Mouse (Mus musculus): Measurements from ENCODE around the gene Adnp. TPM values are rescaled to one million over a fixed set of nuclear protein-coding genes. Genes with fewer than 3 reads are reported as not detected.

The Adnp gene
- polyA plus RNA-seq, 1 experiment from 2014 or later: 3.4 TPM

DNA sequence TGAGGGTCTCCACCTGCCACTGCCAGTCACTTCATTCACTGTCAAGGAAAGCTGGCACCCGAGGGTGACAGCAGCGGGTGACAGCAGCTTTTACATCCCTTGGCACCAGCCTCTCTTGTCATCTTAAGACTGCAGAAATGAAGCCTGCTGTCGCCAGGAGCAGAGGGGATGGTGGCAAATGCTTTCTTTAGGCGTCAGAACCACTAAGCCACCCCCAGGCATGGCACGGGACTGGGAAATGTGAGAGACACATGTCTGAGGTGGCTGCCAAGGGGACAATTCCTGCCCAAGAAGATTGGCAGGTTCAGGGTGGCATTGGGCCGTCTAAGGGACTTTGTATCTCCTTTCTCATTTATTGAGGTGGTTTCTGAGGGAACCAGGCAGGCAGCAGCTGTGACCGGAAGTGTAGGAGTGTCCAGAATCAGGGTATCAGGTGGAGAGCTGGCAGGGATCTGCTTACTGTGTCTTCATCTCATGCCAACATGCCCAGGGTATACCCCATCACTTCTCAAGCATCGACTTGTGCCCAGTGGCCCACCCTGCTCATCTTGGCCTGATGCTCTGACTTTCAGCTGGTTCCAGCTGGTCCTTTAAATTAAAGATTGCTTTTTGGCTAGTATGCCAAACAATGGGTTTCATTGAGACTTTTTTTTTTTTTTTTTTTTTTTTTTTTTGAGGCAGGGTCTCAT, 41.4 kb upstream of the Adnp start:
- Histone ChIP-seq H3K9me3 (ENCODE audit: low read length) (no peaks in the 10 kb centered on the region), H3K4me1 (ENCODE audit: insufficient read depth, low read depth, low read length) (no peaks in the 10 kb centered on the region), H3K4me2 (replicated peaks; ENCODE audit: low read depth, low read length) (no peak overlapping the region), H3K36me3 (ENCODE audit: insufficient read depth, low read length) (no peaks in the 10 kb centered on the region), H3K4me3 (ENCODE audit: low read depth, low read length) (no peak overlapping the region), H3K27me3 (replicated peaks; ENCODE audit: insufficient read depth, low read length) (no peaks in the 10 kb centered on the region), H3K9ac (replicated peaks; ENCODE audit: low read depth) (no peak overlapping the region), H3K27ac (ENCODE audit: low read length) (no peak overlapping the region)
- WGBS: 65% methylated on average over 8 of the region's 8 CpGs
- ATAC-seq: no peak
- no peak for TF ChIP-seq EP300 (IDR thresholded peaks at IDR 0.05)
- no peak for TF ChIP-seq CTCF (IDR thresholded peaks at IDR 0.05)
- DNase-seq (ENCODE audit: low spot score): no peak

- no peak for DNase-seq (ENCODE audit: low spot score)
- Histone ChIP-seq H3K9me3 (ENCODE audit: low read length) (no peaks in the 10 kb centered on the region), H3K27me3 (replicated peaks; ENCODE audit: insufficient read depth, low read length) (no peaks in the 10 kb centered on the region), H3K4me1 (ENCODE audit: insufficient read depth, low read depth, low read length) (no peaks in the 10 kb centered on the region), H3K9ac (replicated peaks; ENCODE audit: low read depth) (no peak overlapping the region), H3K4me2 (replicated peaks; ENCODE audit: low read depth, low read length) (no peak overlapping the region), H3K27ac (ENCODE audit: low read length) (no peak overlapping the region), H3K4me3 (ENCODE audit: low read depth, low read length) (no peak overlapping the region), H3K36me3 (ENCODE audit: insufficient read depth, low read length) (no peaks in the 10 kb centered on the region)
- 36% methylated on average over 8 of the region's 8 CpGs for WGBS
- ATAC-seq: no peak
- TF ChIP-seq CTCF (IDR thresholded peaks at IDR 0.05) (no peak), EP300 (IDR thresholded peaks at IDR 0.05) (no peak)
Measured at GRCm38 (mm10) chr2:168245571-168245970, 38.7 kb upstream of the Adnp start.

DNA sequence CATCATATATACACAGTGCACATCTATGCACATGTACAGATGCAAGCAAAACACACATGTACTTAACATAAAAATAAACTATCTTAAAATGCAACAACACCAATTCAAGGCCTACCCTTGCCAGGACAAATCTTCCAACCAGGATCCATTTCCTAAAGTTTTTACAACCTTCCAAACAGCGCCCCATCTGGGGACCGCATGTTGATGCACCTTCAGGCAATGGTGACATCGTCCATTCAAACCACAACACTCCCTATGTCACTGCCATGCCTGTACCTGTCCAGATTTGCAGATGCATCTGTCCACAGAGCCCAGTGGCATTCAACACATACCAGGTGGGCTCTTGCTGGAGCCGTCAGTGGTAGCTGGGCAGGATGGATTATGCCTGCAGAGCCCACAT, 36.4 kb upstream of the Adnp start:
- H3K27ac ChIP-seq (ENCODE audit: low read length): no peak overlapping the region
- DNase-seq (ENCODE audit: low spot score): no peak
- 72% methylated on average over 4 of the region's 4 CpGs for WGBS
- no peak overlapping the region for H3K4me3 ChIP-seq (ENCODE audit: low read depth, low read length)
- H3K27me3 ChIP-seq (replicated peaks; ENCODE audit: insufficient read depth, low read length): no peaks in the 10 kb centered on the region
- H3K36me3 ChIP-seq (ENCODE audit: insufficient read depth, low read length): no peaks in the 10 kb centered on the region
- ATAC-seq: no peak
- H3K9me3 ChIP-seq (ENCODE audit: low read length): no peaks in the 10 kb centered on the region
- H3K4me2 ChIP-seq (replicated peaks; ENCODE audit: low read depth, low read length): no peak overlapping the region
- TF ChIP-seq EP300 (IDR thresholded peaks at IDR 0.05) (no peak), CTCF (IDR thresholded peaks at IDR 0.05) (no peak; the same call in none of the 2 replicates)
- no peaks in the 10 kb centered on the region for H3K4me1 ChIP-seq (ENCODE audit: insufficient read depth, low read depth, low read length)
- H3K9ac ChIP-seq (replicated peaks; ENCODE audit: low read depth): no peak overlapping the region

GRCm38 (mm10) chr2:168242841-168243240, 35.9 kb upstream of the Adnp start:
- Histone ChIP-seq H3K9me3 (ENCODE audit: low read length) (no peaks in the 10 kb centered on the region), H3K27me3 (replicated peaks; ENCODE audit: insufficient read depth, low read length) (no peaks in the 10 kb centered on the region), H3K27ac (ENCODE audit: low read length) (no peak overlapping the region), H3K4me1 (ENCODE audit: insufficient read depth, low read depth, low read length) (no peaks in the 10 kb centered on the region), H3K36me3 (ENCODE audit: insufficient read depth, low read length) (no peaks in the 10 kb centered on the region), H3K4me2 (replicated peaks; ENCODE audit: low read depth, low read length) (no peak overlapping the region), H3K4me3 (ENCODE audit: low read depth, low read length) (no peak overlapping the region), H3K9ac (replicated peaks; ENCODE audit: low read depth) (no peak overlapping the region)
- peak; percentile 35 for ATAC-seq
- TF ChIP-seq EP300 (IDR thresholded peaks at IDR 0.05) (no peak), CTCF (IDR thresholded peaks at IDR 0.05) (no peak)
- DNase-seq (ENCODE audit: low spot score): peak; percentile 30

GRCm38 (mm10) chr2:168238335-168238734, 31.4 kb upstream of the Adnp start:
- TF ChIP-seq CTCF (IDR thresholded peaks at IDR 0.05) (no peak), EP300 (IDR thresholded peaks at IDR 0.05) (no peak)
- 85% methylated on average over 4 of the region's 4 CpGs for WGBS

DNA sequence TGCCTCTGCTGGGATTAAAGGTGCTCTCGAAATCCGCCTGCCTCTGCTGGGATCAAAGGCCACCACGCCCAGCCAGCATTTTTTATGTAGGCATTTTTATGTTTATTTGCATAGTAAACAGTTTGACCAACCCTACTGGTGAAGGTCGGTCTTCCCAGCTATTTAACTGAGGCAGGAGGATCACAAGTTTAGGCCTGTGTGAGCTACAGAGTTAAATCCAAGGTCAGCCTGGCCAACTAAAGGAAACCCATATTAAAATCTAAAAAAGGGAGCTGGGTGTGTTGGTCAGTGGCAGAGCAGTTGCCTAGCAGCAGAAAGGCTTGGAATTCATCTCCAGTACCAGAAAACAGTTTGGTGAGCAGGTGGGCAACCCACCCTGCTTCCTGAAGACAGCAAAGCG, 26.4 kb upstream of the Adnp start:
- H3K27ac ChIP-seq (ENCODE audit: low read length): no peak overlapping the region
- no peaks in the 10 kb centered on the region for H3K27me3 ChIP-seq (replicated peaks; ENCODE audit: insufficient read depth, low read length)
- H3K4me2 ChIP-seq (replicated peaks; ENCODE audit: low read depth, low read length): no peak overlapping the region
- H3K36me3 ChIP-seq (ENCODE audit: insufficient read depth, low read length): no peaks in the 10 kb centered on the region
- TF ChIP-seq CTCF (IDR thresholded peaks at IDR 0.05) (no peak), EP300 (IDR thresholded peaks at IDR 0.05) (no peak)
- peaks cover 12% of the 10 kb centered on the region; the same call in 1 of the 2 replicates for H3K4me1 ChIP-seq (ENCODE audit: insufficient read depth, low read depth, low read length)
- H3K4me3 ChIP-seq (ENCODE audit: low read depth, low read length): no peak overlapping the region
- DNase-seq (ENCODE audit: low spot score): no peak
- 89% methylated on average over 5 of the region's 5 CpGs for WGBS
- no peak overlapping the region for H3K9ac ChIP-seq (replicated peaks; ENCODE audit: low read depth)
- ATAC-seq: no peak
- no peaks in the 10 kb centered on the region for H3K9me3 ChIP-seq (ENCODE audit: low read length)

More at GRCm38 (mm10) chr2:168238335-168238734, 31.4 kb upstream of the Adnp start:
- Histone ChIP-seq H3K9me3 (ENCODE audit: low read length) (no peaks in the 10 kb centered on the region), H3K27ac (ENCODE audit: low read length) (no peak overlapping the region), H3K36me3 (ENCODE audit: insufficient read depth, low read length) (no peaks in the 10 kb centered on the region), H3K27me3 (replicated peaks; ENCODE audit: insufficient read depth, low read length) (no peaks in the 10 kb centered on the region), H3K4me3 (ENCODE audit: low read depth, low read length) (no peak overlapping the region), H3K4me1 (ENCODE audit: insufficient read depth, low read depth, low read length) (no peaks in the 10 kb centered on the region), H3K4me2 (replicated peaks; ENCODE audit: low read depth, low read length) (no peak overlapping the region), H3K9ac (replicated peaks; ENCODE audit: low read depth) (no peak overlapping the region)
- ATAC-seq (no peak), DNase-seq (ENCODE audit: low spot score) (no peak)
